Mouse (Mus musculus) ovary, postnatal 36 days (tissue): ENCODE results near the gene Gm2832.
A peak's percentile ranks its signal among the peaks of the same experiment; 100 is the strongest.
"Not testable (repeated sequence)": the region's sequence is repeated elsewhere in the genome, so short reads cannot be mapped to it uniquely, and the experiment has no call there.

Source experiments
- DNase-seq: peaks from one replicate; pipeline ENCODE4 v3.0.0; 2022; ENCODE audit warnings: low spot score, mixed read lengths

The Gm2832 gene

GRCm38 (mm10) chr14:41278505-41278904 is at the start of gene Gm2832:
Gene Gm2832 (plus strand): TSS chr14:41278805.
- not testable (repeated sequence) for DNase-seq

GRCm38 (mm10) chr14:41263296-41263695 is 15.3 kb upstream of the Gm2832 start:
- DNase-seq: peak; percentile 9

- DNase-seq: peak; percentile 14
These were observed 14.5 kb upstream of the Gm2832 start for GRCm38 (mm10) chr14:41263853-41264755.

DNA sequence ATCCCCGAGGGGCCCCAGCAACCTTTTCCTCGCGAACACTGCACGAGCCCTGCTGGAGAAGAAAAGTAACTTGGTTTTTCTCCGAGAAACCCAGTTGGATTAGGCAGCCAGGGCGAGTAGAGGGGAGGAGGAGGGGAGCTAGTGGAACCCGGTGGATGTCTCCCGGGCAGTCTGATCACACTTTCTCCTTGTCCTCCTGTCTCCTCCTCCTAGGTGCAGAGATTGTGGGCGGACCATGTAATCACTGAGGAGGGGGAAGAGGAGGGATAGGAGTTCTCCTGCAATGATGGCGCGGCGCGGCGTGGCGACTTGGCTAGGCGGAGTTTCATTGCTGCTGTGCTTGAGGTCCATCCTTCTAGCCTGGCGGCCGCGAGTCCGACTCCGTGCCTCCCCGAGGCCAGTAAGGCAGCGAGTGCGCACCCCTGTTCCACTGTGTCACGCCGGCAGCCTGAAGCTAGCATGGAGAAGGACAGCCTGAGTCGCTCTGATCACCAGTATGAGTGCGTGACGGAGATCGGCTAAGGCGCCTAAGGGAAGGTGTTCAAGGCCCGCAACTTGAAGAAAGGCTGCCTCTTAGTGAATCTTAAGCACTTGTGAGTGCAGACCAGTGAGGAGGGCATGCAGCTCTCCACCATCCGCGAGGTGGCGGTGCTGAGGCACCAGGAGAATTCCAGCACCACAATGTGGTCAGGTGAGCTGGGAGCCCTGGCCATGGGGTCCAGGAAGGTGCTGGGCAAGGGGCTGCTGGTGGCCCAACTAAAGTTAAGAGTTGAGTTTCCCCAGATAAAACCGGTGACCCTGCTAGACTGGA is 13.6 kb upstream of the Gm2832 start:
- DNase-seq: peak; percentile 40

- DNase-seq: not testable (repeated sequence)
These were observed 7.4 kb downstream of the Gm2832 start for GRCm38 (mm10) chr14:41285965-41286364.
